Mouse (Mus musculus) ovary, adult 2 months (tissue): Measurements from ENCODE around the gene Vmn1r225. TPM values are rescaled to one million over a fixed set of nuclear protein-coding genes. Genes with fewer than 3 reads are reported as not detected.

ENCODE experiments used
- polyA plus RNA-seq: library from polyadenylated mRNA; depleted of rRNA; stranded (reverse); fragments of >200 nt; gene quantifications from 2 replicates; pipeline ENCODE4 v1.2.3, GENCODE M21; 2012; rRNA removed

Gene Vmn1r225
- polyA plus RNA-seq = not detected in 2 replicates

GRCm38 (mm10) chr17:20497858-20498257, at the start of gene Vmn1r225:
Vmn1r225 (plus strand) TSS chr17:20498158.

GRCm38 (mm10) chr17:20481231-20481630, 16.7 kb upstream of the Vmn1r225 start, which contains the start of gene Vmn2r108:
Vmn2r108 (minus strand) TSS chr17:20481331.

Other genes starting within 250 kb of the Vmn1r225 start
- gene Vmn2r106, start 212.6 kb upstream of the Vmn1r225 start, polyA plus RNA-seq = not detected in 2 replicates
- not detected in 2 replicates for gene Vmn2r107, start 152.9 kb upstream of the Vmn1r225 start, polyA plus RNA-seq
- gene Vmn1r224, start 84.0 kb upstream of the Vmn1r225 start, polyA plus RNA-seq = not detected in 2 replicates
- gene Vmn2r108, start 16.8 kb upstream of the Vmn1r225 start, polyA plus RNA-seq = not detected in 2 replicates
- gene Vmn2r109, start 66.6 kb downstream of the Vmn1r225 start, polyA plus RNA-seq = not detected in 2 replicates
- gene Vmn2r110, start 98.3 kb downstream of the Vmn1r225 start, polyA plus RNA-seq = not detected in 2 replicates
- not detected in 2 replicates for gene Fpr-rs3, start 126.7 kb downstream of the Vmn1r225 start, polyA plus RNA-seq
- gene Vmn1r226, start 184.7 kb downstream of the Vmn1r225 start, polyA plus RNA-seq = not detected in 2 replicates
- not detected in 2 replicates for gene Vmn1r227, start 231.7 kb downstream of the Vmn1r225 start, polyA plus RNA-seq